Mouse (Mus musculus) natural killer cell, adult 2 months (primary cell): ENCODE results near the gene Pgbd1.
"Not testable (repeated sequence)": the region's sequence is repeated elsewhere in the genome, so short reads cannot be mapped to it uniquely, and the experiment has no call there.

Source experiments
- DNase-seq, 2 experiments: peaks; one replicate each; pipeline ENCODE4 v3.0.0; 2022; ENCODE audit warnings: low spot score in 2 of 2

Gene Pgbd1

DNA sequence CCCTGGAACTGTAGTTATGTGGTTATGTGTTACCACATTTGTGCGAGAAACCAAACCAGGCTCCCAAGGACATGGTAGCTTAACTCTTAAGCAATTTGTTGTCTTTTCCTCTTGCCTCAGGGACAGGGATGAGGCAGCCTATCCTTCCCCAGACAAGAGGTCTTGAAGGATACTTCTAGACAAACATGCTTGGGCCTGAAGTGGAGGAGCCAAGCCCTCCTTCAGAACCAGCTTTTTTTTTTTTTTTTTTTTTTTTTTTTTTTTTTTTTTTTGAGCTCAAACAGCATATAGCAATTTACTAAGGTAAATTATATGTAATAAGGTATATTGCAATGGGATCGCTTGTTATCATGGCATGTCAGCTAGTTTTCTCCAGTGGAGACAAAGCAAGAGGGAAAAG, 25.1 kb downstream of the Pgbd1 start:
- no peak for DNase-seq

GRCm38 (mm10) chr13:21415266-21415665, 25.6 kb downstream of the Pgbd1 start:
- no peak for DNase-seq

GRCm38 (mm10) chr13:21414231-21415212, 26.3 kb downstream of the Pgbd1 start:
- DNase-seq = no peak

DNA sequence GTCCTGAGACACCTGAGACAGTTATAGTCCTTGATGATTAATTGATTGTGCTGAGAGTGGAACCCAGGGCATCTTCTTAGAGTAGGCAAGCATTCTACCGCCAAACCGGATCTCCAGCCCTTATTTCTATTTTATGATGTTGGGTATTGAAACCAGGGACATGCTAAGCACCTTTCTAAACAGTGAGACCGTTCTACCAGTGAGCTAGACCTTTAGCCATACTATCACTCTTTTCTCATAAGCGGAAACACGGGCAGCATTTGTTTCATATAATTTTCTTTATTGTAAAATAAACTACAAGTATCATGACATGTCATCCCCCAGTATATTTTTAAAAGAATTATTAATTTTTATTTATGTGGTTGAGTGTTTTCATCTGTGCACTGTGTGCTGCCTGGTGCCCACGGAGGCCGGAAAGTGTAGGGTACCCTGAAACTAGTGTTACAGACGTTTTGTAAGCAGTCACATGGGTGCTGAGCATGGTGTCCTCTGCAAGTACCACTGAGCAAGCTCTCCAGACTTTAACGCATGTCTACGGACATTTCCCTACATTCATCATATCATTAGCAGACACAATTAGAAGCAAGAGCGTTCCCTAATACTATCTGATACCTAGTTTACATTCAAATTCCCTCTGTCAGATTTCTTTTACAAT, 31.9 kb downstream of the Pgbd1 start:
- no peak for DNase-seq

DNA sequence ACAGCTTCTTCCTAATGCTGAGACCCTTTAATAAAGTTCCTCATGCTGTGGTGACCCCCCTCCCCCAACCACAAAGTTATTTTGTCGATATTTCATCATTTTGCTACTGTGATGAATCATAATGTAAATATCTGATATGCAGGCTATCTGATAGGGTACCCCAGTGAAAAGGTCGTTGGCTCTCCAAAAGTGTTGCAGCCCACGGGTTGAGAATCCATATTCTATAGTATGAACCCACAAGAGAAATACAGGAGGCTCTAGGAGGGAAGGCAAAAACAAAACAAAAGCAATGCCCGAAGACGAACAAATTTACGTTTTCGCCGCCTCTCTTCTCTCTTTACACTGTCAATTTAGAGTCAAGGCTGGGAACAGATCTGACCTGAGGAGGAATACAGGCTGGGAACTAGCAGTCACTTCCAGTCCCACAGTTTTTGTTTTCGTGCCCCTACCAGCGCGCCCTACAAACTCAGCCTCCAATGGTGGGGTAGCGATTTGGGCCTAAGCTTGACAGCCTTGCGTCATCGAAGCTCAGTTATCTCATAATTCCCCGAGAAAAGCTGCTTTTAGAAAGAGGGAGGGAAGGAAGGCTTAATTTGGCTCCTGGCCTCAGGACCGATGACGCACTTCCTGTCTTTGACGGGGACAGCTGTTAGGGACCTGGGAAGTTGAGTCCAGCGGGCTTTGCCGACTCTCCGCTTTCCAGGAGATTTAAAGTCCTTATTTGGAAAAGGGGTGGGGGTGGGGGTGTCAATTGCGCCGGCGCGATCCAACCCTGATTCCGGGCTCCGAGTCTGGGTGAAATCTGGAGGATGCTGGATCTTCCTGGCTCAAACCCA, 32.7 kb downstream of the Pgbd1 start:
- peak; percentile 11 to 21 for DNase-seq

GRCm38 (mm10) chr13:21407341-21407740, 33.5 kb downstream of the Pgbd1 start:
- DNase-seq = no peak

GRCm38 (mm10) chr13:21402848-21403247, 38.0 kb downstream of the Pgbd1 start:
- no peak for DNase-seq

- DNase-seq = peak; percentile 75 to 81
These were observed 38.5 kb downstream of the Pgbd1 start, which contains the start of gene Zkscan3 for GRCm38 (mm10) chr13:21402287-21402846. Gene Zkscan3 (minus strand): TSS chr13:21402755.

GRCm38 (mm10) chr13:21401636-21402286, 39.1 kb downstream of the Pgbd1 start:
- no peak for DNase-seq

- no peak for DNase-seq
These were observed 39.7 kb downstream of the Pgbd1 start for GRCm38 (mm10) chr13:21401166-21401565.

DNA sequence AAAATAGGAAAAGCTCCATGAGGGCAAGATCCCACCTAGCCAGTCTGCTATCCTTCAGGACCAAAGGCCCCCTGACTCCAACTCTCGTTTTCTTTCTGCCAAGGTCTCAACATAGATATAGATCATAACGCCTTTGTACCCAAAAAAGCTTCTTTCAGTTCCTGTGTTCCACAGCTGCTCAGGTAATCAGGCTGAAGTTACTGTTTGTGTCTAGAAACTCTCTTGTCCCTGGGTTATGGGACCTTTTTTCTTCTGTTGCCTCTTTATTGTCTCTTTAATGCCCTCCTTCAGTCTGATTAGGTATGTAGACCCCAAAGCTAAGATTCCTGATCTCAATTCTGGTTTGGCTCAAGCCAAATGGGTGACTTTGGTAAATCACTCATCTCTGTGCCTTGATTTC, 43.4 kb downstream of the Pgbd1 start:
- no peak for DNase-seq

DNA sequence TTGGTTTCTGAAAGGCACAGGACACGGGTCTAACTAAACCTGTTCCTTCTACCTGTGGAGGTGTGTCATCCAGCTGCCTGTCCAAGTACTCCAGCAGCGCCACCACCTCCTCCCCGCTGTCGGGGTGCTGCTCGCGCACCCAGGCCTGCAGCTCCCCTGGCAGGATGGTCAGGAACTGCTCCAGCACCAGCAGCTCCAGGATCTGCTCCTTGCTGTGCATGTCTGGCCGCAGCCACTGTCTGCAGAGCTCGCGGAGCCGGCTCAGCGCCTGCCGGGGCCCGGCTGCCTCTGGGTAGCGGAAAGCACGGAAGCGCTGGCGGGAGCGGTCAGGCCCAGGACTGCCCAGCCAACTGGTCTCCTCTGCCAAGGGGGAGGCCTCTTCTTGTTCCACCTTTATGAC, 44.8 kb downstream of the Pgbd1 start:
- not testable (repeated sequence) for DNase-seq

DNA sequence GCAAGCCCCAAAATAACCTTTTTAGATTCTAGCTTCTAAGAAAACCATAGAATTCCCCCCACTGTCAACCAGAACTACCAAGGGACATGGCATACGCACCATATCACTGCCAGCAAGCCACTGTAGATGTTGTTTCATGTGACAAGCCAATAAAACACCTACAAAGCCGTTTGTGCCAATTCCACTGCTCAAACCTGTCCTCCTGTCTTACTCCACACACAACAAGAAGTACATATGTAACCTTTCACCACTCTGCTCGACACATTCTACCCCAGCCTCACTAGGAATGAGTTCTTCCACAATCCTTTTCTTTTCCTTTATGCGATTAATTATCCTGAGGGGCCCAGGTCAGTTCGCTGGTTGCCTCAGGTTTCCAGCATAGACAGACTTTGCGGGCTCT, 45.2 kb downstream of the Pgbd1 start:
- no peak for DNase-seq

DNA sequence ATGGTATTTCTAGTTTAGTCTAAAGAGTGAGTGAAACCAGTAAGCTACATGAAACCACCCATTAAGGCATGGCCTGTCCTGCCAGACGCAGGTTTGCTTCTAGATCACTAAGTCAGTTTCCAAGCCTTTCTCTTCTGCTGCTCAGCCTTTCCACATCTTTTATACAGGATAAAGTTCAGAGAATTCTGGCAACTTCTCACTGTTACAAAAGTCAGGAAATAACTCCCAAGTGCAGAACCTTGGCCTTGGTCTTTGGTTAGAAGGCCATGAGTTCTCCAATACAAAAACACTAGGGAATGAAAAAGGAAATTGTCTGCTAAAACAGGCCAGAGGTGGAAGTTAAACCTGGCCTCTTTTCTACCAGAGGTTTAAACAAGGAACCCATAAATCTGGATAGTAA, 45.6 kb downstream of the Pgbd1 start:
- DNase-seq = no peak

GRCm38 (mm10) chr13:21377773-21378172, 63.1 kb downstream of the Pgbd1 start:
- DNase-seq = no peak

GRCm38 (mm10) chr13:21372700-21373099, 68.2 kb downstream of the Pgbd1 start:
- no peak for DNase-seq
